Mouse (Mus musculus): ENCODE results near the gene Tsacc. TPM values are rescaled to one million over a fixed set of nuclear protein-coding genes. Genes with fewer than 3 reads are reported as not detected.

Tsacc gene
- total RNA-seq, 1 experiment from 2014 or later: 8.3 TPM

DNA sequence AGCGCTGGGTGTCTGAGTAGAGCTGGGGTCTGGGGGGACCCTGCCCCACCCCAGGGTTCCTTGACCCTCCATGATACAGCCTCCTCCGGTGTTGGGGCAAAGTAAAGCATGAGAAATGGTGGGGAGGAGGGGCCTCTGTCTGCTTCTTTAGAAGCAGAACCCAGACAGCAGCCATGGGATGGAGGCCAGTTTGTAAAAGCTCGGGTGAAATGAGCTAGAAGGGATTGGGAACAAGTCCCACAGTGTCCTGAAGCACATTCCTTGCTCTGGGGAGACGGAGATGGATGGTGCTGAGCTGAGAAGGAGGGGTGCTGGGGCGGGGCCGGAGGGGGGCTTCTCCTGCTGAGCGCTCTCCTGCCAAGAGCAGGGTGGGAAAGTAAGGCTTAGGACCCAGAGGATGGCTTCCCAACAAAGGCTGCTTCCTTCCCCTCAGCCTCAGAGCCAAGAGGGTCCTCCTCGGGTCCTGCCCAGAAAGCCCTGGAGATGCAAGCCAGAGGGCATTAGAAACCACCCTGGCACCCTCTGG, 57.9 kb downstream of the Tsacc start:
- no peak for DNase-seq

DNA sequence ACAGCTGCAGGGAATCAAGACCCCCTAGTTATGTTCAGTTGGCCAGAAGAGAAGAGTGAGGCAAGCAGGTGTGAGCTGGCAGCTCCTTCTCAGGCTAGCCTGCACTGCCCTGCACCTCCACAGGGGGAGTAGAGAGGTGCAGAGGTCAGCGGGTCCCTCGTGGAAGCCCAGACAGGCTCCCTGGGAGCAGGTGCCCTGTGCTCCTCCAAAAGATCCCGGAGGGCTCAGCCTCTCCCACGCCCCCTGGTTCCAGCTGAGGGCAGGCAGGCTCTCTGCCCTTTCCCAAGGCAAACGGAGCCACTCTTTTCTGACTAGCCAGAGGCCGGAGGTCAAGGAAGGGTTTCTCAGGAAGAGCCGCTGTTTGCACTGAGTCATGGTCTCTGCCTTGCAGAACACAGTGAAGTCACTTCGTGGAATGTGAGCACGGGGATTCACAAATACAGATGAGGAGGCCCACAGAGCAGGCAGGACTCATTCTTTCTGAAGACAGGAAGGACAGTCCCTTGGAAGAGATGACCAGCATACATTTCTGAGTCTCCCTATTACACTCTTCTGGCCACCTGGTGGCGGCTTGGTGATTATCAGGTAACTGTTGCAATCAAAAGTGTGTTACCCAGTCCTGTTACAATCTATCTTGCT, 59.1 kb downstream of the Tsacc start:
- DNase-seq: peak; percentile 64

GRCm38 (mm10) chr3:88237161-88237555, 59.6 kb downstream of the Tsacc start:
- DNase-seq: no peak

DNA sequence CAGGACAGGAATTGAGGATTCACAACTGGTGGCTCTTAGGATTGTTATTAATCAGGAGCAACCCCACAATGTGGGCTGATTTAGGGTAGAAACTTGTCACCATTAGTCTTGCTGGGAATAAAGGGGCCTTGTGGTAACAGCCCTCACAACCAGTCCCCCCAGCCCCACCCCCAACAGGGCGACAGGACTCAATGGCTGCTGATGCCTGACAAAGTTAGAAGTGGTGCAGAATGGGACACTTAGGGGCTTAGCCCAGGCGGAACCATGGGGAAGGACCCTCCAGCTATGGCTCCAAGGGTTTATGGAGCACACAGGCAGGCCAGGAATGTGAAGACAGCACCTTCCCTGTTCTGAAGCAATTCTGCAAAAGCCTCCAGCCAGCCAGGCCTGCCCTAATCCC, 61.2 kb downstream of the Tsacc start:
- DNase-seq: no peak

- no peak for DNase-seq
Observed at GRCm38 (mm10) chr3:88235216-88235615, 61.6 kb downstream of the Tsacc start.

DNA sequence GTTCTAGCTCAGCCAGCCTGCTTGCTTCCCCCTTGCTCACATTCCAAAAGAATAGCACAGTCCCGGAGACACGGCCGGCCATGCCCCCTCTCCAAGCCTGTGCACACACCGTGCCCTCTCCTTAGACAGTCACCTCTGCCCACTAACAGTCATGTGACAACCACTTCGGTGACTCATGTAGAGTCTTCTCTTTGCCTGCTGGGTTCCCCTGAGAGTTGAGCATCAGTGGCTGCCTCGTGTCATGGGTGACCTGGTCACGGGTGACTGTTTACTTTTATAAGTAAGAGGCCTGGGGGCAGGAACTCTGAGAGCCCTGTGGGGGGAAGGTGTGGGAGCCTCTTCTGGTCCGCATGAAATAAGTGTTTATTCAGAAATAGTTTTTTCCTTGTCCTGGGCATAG, 62.8 kb downstream of the Tsacc start:
- DNase-seq: no peak

- DNase-seq: no peak
Observed at GRCm38 (mm10) chr3:88232851-88233649, 63.7 kb downstream of the Tsacc start.

Other genes with a start within 250 kb of the Tsacc start
- 135 and 138 TPM in 2 replicates for gene Naxe, start 238.5 kb downstream of the Tsacc start, total RNA-seq (2021)
- not detected in 2 replicates for gene Ttc24, start 218.7 kb downstream of the Tsacc start, total RNA-seq (2021)
- gene Iqgap3, start 215.0 kb downstream of the Tsacc start, total RNA-seq (2021): 7.3 and 8.0 TPM in 2 replicates
- gene Mef2d, start 154.6 kb downstream of the Tsacc start, total RNA-seq (2021): 92.9 and 98.4 TPM in 2 replicates
- 0.86 and 2.1 TPM in 2 replicates for gene Rhbg, start 42.3 kb downstream of the Tsacc start, total RNA-seq (2021)
- 0.96 and 1.5 TPM in 2 replicates for gene Gm38392, start 9.8 kb downstream of the Tsacc start, total RNA-seq (2021)
- gene Cct3, start 117 bp upstream of the Tsacc start, total RNA-seq (2021): 255 and 265 TPM in 2 replicates
- gene Glmp, start 28.0 kb upstream of the Tsacc start, total RNA-seq (2021): 139 and 159 TPM in 2 replicates
- 15.9 and 22.2 TPM in 2 replicates for gene Tmem79, start 39.1 kb upstream of the Tsacc start, total RNA-seq (2021)
- gene Smg5, start 39.3 kb upstream of the Tsacc start, total RNA-seq (2021): 44.5 and 55.1 TPM in 2 replicates
- gene Paqr6, start 67.6 kb upstream of the Tsacc start, total RNA-seq (2021): 3.0 TPM in 2 replicates
- gene Bglap3, start 75.7 kb upstream of the Tsacc start, total RNA-seq (2021): 0.67 and 0.94 TPM in 2 replicates
- not detected in 2 replicates for gene Bglap2, start 81.7 kb upstream of the Tsacc start, total RNA-seq (2021)
- gene Bglap, start 87.5 kb upstream of the Tsacc start, total RNA-seq (2021): 2.1 and 3.3 TPM in 2 replicates
- 57.0 and 58.2 TPM in 2 replicates for gene Pmf1, start 113.3 kb upstream of the Tsacc start, total RNA-seq (2021)
- gene Slc25a44, start 128.1 kb upstream of the Tsacc start, total RNA-seq (2021): 46.7 and 51.7 TPM in 2 replicates
- 11.0 and 11.5 TPM in 2 replicates for gene Sema4a, start 164.2 kb upstream of the Tsacc start, total RNA-seq (2021)
- gene Lmna, start 213.0 kb upstream of the Tsacc start, total RNA-seq (2021): 97.6 and 99.3 TPM in 2 replicates
- gene Mex3a, start 235.4 kb upstream of the Tsacc start, total RNA-seq (2021): 4.2 and 4.4 TPM in 2 replicates

Measured in adrenal gland, postnatal 14 days (tissue).